Mouse (Mus musculus): ENCODE measurements around the gene Kctd10.

The Kctd10 gene

DNA sequence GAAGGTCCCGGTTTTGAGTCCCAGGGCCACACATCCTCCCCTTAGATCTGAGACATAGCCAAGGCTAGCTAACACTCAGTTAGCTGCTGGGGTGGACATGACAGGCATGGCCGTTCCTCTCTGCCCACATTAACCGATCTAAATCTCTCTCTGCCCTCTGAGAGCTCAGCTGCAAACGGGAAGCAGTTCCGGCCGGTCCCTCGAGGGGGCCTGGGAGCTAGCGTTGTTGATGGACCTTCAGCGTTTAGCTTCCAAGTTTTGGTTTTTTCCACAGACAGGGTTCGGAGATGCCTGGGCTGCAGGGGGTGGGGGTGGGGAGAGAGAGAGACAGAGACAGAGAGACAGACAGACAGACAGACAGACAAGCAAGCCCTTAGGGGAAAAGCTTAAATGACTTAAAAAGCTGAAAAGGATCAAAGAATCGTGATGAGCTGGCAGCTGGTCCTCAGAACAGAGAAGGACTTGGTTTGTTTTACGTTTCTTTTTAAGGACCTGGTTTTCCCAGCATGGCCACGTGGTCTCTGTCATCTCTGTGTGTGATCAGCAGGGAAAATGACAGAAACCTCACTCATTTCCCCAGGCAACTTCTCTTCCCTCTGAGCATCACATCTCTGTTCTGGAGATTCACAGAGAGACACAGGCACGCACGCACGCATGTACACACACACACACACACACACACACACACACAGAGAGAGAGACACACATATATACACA, 56.4 kb downstream of the Kctd10 start:
- TF ChIP-seq GATA4 (IDR thresholded peaks at IDR 0.05; ENCODE audit: insufficient replicate concordance, low read length): no peak

DNA sequence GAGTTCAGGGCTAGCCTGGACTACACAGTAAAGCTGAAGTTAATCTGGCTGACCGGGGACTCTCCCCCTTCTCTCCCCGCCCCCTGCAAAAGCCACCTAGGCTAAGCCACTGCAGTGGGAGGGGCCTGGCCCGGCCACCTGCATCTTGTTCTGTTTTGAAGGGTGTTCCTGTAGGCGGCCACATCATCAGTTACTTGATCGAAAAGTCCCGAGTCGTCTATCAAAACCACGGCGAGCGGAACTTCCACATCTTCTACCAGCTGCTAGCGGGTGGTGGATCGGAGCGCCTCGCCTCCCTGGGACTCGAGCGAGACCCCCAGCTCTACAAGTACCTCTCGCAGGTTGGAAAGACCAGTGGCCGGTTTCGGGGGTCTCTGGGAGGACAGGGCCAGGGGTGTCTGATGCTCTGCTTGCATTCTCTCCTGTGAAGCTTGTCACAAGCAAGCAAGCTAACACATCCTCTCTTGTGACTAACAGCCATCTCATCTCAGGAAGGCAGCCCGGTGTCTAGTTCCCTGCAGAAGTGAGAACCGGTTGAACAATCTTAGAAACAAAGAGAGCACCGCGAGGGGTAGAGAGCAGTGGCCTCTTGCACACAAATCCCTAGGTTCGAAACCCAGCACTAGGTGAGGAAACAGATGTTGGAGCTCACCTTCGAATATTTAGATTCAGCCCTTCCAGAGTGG, 57.1 kb downstream of the Kctd10 start:
- TF ChIP-seq GATA4 (IDR thresholded peaks at IDR 0.05; ENCODE audit: insufficient replicate concordance, low read length): no peak
